Mouse (Mus musculus): ENCODE measurements at regions not wholly inside any gene's neighbourhood (a gene's known extent, or its start where the extent isn't known, plus 50 kb on each side); places are given as distances from the start of the nearest gene placed in this dataset.
A peak's percentile ranks its signal among the peaks of the same experiment; 100 is the strongest.

DNA sequence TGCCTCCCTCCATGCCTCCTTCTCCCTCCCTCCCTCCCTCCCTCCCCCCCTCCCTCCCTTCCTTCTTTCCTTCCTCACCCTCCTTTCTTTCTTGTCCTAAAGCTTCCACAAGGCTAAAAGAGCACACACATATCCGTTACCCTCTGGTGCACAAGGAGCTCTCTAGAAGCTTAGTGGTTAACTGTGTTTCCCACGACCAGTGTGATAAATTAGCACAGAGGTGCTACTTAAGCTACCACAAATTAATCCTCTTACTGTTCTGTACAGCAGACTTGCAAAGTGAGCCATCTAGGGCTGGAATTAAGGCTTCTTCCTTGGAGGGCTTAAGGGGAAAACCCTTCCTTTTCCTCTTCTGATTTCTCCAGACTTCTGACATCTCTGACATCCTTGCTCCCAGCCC lies 92.8 kb upstream of the Nxt1 start:
- no peak for ATAC-seq (ENCODE audit: low FRiP score, low read depth)
- H3K9me3 ChIP-seq (ENCODE audit: control insufficient read depth, low read length): no peaks in the 10 kb centered on the region
- H3K4me1 ChIP-seq (ENCODE audit: control insufficient read depth, insufficient read depth, low read length): no peaks in the 10 kb centered on the region
- no peak overlapping the region for H3K4me3 ChIP-seq (replicated peaks; ENCODE audit: low read length)
- H3K4me2 ChIP-seq (replicated peaks; ENCODE audit: low read depth, low read length, severe bottlenecking): no peak overlapping the region
- H3K9ac ChIP-seq (ENCODE audit: low read depth, low read length, severe bottlenecking): no peak overlapping the region
- no peak for TF ChIP-seq POLR2A (IDR thresholded peaks at IDR 0.05; ENCODE audit: borderline replicate concordance, extremely low read depth, insufficient read depth, insufficient read length)
- no peaks in the 10 kb centered on the region for H3K27me3 ChIP-seq (ENCODE audit: control insufficient read depth, insufficient read depth, low read length)
- no peak for DNase-seq (ENCODE audit: low spot score)
- H3K27ac ChIP-seq (replicated peaks; ENCODE audit: low read depth, low read length): no peak overlapping the region
- WGBS: 22% methylated on average over 2 of the region's 2 CpGs
- no peaks in the 10 kb centered on the region for H3K36me3 ChIP-seq (ENCODE audit: control insufficient read depth, insufficient read depth, low read length)

DNA sequence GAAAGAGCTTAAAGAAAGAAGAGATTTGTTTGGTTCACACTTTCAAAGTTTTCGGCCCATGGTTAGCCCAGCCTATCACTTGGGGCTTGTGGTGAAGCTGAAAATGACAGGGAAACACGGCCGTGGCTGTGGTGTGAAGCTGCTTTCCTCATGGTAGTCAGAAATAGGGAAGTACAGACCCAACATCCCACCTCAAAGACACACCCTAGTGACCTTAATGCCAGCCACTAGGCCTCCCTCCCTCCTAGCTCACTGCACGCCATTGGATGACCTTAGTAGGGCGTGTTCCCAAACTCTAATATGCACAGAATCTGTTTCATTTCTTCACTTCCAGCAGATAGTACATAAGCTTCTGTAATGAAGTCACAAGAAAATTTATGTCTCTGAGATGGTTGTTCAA lies 93.4 kb upstream of the Nxt1 start:
- no peak for TF ChIP-seq POLR2A (IDR thresholded peaks at IDR 0.05; ENCODE audit: borderline replicate concordance, extremely low read depth, insufficient read depth, insufficient read length)
- ATAC-seq (ENCODE audit: low FRiP score, low read depth) (no peak), DNase-seq (ENCODE audit: low spot score) (no peak)
- no peak overlapping the region for H3K27ac ChIP-seq (replicated peaks; ENCODE audit: low read depth, low read length)
- H3K9me3 ChIP-seq (ENCODE audit: control insufficient read depth, low read length): no peaks in the 10 kb centered on the region
- no peaks in the 10 kb centered on the region for H3K27me3 ChIP-seq (ENCODE audit: control insufficient read depth, insufficient read depth, low read length)
- no peaks in the 10 kb centered on the region for H3K4me1 ChIP-seq (ENCODE audit: control insufficient read depth, insufficient read depth, low read length)
- WGBS: 71% methylated on average over 5 of the region's 5 CpGs
- no peak overlapping the region for H3K9ac ChIP-seq (ENCODE audit: low read depth, low read length, severe bottlenecking)
- H3K4me2 ChIP-seq (replicated peaks; ENCODE audit: low read depth, low read length, severe bottlenecking): no peak overlapping the region
- no peak overlapping the region for H3K4me3 ChIP-seq (replicated peaks; ENCODE audit: low read length)
- H3K36me3 ChIP-seq (ENCODE audit: control insufficient read depth, insufficient read depth, low read length): no peaks in the 10 kb centered on the region

DNA sequence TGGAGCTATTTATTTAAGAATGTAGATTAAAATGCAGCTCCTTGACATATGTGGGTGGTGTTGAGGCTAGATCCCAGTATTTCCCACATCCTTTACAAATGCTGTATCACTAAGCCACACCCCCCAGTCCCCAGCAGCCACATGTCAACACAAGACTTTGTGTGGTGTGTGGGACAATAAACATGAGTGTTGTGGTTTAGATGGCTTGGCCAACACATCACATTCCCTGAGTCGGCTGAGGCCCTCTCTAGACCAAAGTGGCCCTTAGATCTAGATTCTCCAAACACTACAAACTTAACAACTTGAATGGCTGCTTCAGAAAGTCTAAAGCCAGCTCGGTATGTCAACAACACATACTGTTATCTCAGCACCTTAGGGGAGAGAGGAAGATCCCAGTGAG lies 94.2 kb upstream of the Nxt1 start:
- Histone ChIP-seq H3K4me1 (ENCODE audit: control insufficient read depth, insufficient read depth, low read length) (no peaks in the 10 kb centered on the region), H3K27ac (replicated peaks; ENCODE audit: low read depth, low read length) (no peak overlapping the region), H3K36me3 (ENCODE audit: control insufficient read depth, insufficient read depth, low read length) (no peaks in the 10 kb centered on the region), H3K9ac (ENCODE audit: low read depth, low read length, severe bottlenecking) (no peak overlapping the region), H3K9me3 (ENCODE audit: control insufficient read depth, low read length) (no peaks in the 10 kb centered on the region), H3K27me3 (ENCODE audit: control insufficient read depth, insufficient read depth, low read length) (no peaks in the 10 kb centered on the region), H3K4me3 (replicated peaks; ENCODE audit: low read length) (no peak overlapping the region), H3K4me2 (replicated peaks; ENCODE audit: low read depth, low read length, severe bottlenecking) (no peak overlapping the region)
- no peak for ATAC-seq (ENCODE audit: low FRiP score, low read depth)
- 65% methylated on average over 2 of the region's 2 CpGs for WGBS
- no peak for DNase-seq (ENCODE audit: low spot score)
- TF ChIP-seq POLR2A (IDR thresholded peaks at IDR 0.05; ENCODE audit: borderline replicate concordance, extremely low read depth, insufficient read depth, insufficient read length): no peak

DNA sequence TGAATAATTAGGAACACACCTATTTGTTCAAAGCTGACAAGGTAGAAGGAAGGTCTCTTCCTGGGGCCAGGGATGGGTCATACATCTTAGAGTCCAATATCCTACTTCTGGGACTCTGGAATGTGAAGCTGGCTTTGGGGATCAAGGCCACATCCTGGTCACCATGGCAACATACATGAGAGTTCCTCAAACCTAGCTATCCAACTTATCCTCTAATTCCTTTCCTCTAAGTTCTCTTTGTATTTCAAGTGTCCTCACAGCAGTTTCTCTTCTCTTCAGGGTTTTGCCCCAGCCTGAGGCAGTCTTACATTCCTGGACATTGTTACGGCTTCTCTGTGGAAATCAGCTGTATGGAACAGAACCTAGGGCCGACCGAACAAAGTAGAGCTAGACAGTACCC lies 97.0 kb upstream of the Nxt1 start:
- DNase-seq (ENCODE audit: low spot score) (no peak), ATAC-seq (ENCODE audit: low FRiP score, low read depth) (no peak)
- TF ChIP-seq POLR2A (IDR thresholded peaks at IDR 0.05; ENCODE audit: borderline replicate concordance, extremely low read depth, insufficient read depth, insufficient read length): no peak
- Histone ChIP-seq H3K4me1 (ENCODE audit: control insufficient read depth, insufficient read depth, low read length) (no peaks in the 10 kb centered on the region), H3K36me3 (ENCODE audit: control insufficient read depth, insufficient read depth, low read length) (no peaks in the 10 kb centered on the region), H3K27ac (replicated peaks; ENCODE audit: low read depth, low read length) (no peak overlapping the region), H3K9ac (ENCODE audit: low read depth, low read length, severe bottlenecking) (no peak overlapping the region), H3K9me3 (ENCODE audit: control insufficient read depth, low read length) (no peaks in the 10 kb centered on the region), H3K4me3 (replicated peaks; ENCODE audit: low read length) (no peak overlapping the region), H3K27me3 (ENCODE audit: control insufficient read depth, insufficient read depth, low read length) (no peaks in the 10 kb centered on the region), H3K4me2 (replicated peaks; ENCODE audit: low read depth, low read length, severe bottlenecking) (no peak overlapping the region)
- WGBS: 82% methylated on average over 3 of the region's 3 CpGs

DNA sequence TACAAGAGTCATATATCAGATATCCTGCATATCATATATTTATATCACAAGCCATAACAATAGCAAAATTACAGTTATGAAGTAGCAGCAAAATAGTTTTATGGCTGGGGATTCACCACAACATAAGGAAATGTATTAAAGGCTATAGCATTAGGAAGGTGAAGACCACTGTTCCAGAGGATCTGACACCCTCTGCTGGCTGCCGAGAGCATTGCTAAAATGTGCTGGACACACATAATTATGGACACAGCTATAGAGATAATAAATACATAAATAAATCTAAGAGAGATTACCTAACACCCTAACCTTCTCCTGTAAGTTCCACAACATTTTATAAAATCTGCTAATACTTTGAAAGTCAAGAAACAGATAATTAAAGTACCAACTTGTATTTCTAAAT lies 100.2 kb upstream of the Nxt1 start:
- Histone ChIP-seq H3K9me3 (ENCODE audit: control insufficient read depth, low read length) (no peaks in the 10 kb centered on the region), H3K9ac (ENCODE audit: low read depth, low read length, severe bottlenecking) (no peak overlapping the region), H3K4me1 (ENCODE audit: control insufficient read depth, insufficient read depth, low read length) (no peaks in the 10 kb centered on the region), H3K4me3 (replicated peaks; ENCODE audit: low read length) (no peak overlapping the region), H3K36me3 (ENCODE audit: control insufficient read depth, insufficient read depth, low read length) (no peaks in the 10 kb centered on the region), H3K27ac (replicated peaks; ENCODE audit: low read depth, low read length) (no peak overlapping the region), H3K4me2 (replicated peaks; ENCODE audit: low read depth, low read length, severe bottlenecking) (no peak overlapping the region), H3K27me3 (ENCODE audit: control insufficient read depth, insufficient read depth, low read length) (no peaks in the 10 kb centered on the region)
- DNase-seq (ENCODE audit: low spot score) (peak; percentile 50), ATAC-seq (ENCODE audit: low FRiP score, low read depth) (no peak)
- 10% methylated on average over 1 of the region's 1 CpGs for WGBS
- no peak for TF ChIP-seq POLR2A (IDR thresholded peaks at IDR 0.05; ENCODE audit: borderline replicate concordance, extremely low read depth, insufficient read depth, insufficient read length)

DNA sequence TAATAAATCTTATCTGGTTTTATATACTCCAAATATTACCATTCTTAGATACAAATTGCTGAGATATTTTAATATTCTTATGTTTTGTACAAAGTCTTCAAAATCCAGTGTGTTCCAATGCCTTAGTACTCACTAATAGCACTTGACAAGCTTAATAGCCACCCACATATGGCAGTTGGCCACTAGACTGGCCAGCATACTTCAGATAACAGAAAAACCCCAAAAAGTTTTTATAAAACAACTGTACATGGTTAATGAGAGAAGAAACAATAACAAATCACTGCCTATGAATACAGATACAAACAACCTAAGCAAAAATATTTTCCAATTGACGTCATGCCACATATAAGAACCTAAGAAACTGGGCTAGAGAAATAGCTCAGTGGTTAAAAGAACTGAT lies 100.8 kb upstream of the Nxt1 start:
- no peaks in the 10 kb centered on the region for H3K4me1 ChIP-seq (ENCODE audit: control insufficient read depth, insufficient read depth, low read length)
- no peaks in the 10 kb centered on the region for H3K9me3 ChIP-seq (ENCODE audit: control insufficient read depth, low read length)
- H3K27me3 ChIP-seq (ENCODE audit: control insufficient read depth, insufficient read depth, low read length): no peaks in the 10 kb centered on the region
- no peak overlapping the region for H3K4me2 ChIP-seq (replicated peaks; ENCODE audit: low read depth, low read length, severe bottlenecking)
- H3K27ac ChIP-seq (replicated peaks; ENCODE audit: low read depth, low read length): no peak overlapping the region
- no peak for TF ChIP-seq POLR2A (IDR thresholded peaks at IDR 0.05; ENCODE audit: borderline replicate concordance, extremely low read depth, insufficient read depth, insufficient read length)
- DNase-seq (ENCODE audit: low spot score) (no peak), ATAC-seq (ENCODE audit: low FRiP score, low read depth) (no peak)
- no peaks in the 10 kb centered on the region for H3K36me3 ChIP-seq (ENCODE audit: control insufficient read depth, insufficient read depth, low read length)
- no peak overlapping the region for H3K9ac ChIP-seq (ENCODE audit: low read depth, low read length, severe bottlenecking)
- 86% methylated on average over 1 of the region's 1 CpGs for WGBS
- no peak overlapping the region for H3K4me3 ChIP-seq (replicated peaks; ENCODE audit: low read length)
